Mouse (Mus musculus) neural tube, embryonic 13.5 days (tissue): ENCODE data around the gene Ate1. TPM values are rescaled to one million over a fixed set of nuclear protein-coding genes. Genes with fewer than 3 reads are reported as not detected.
A peak's percentile ranks its signal among the peaks of the same experiment; 100 is the strongest.

Experiments
- ATAC-seq: fragments of 200-750 bp; cut with Nextera tagmentation; 2 replicates; pipeline ENCODE4 v1.8.0; 2017; ENCODE audit warnings: low read depth, mild to moderate bottlenecking, moderate TSS enrichment, moderate library complexity
- H3K27ac ChIP-seq: fragments of 300-500 bp; sonication (generic); replicated peaks from 2 replicates; pipeline ENCODE4 v1.5.1; 2015; ENCODE audit warnings: moderate library complexity, mild to moderate bottlenecking, inconsistent platforms
- H3K27me3 ChIP-seq: fragments of 300-500 bp; sonication (generic); 2 replicates; pipeline ENCODE4 v1.6.1; 2015; ENCODE audit warnings: mild to moderate bottlenecking, inconsistent platforms
- H3K36me3 ChIP-seq: fragments of 300-500 bp; sonication (generic); 2 replicates; pipeline ENCODE4 v1.6.1; 2015; ENCODE audit warnings: mild to moderate bottlenecking, inconsistent platforms
- H3K4me1 ChIP-seq: fragments of 300-500 bp; sonication (generic); replicated peaks from 2 replicates; pipeline ENCODE4 v1.6.1; 2015; ENCODE audit warnings: inconsistent platforms
- H3K4me2 ChIP-seq: fragments of 300-500 bp; sonication (generic); 2 replicates; pipeline ENCODE4 v1.6.1; 2015; ENCODE audit warnings: inconsistent platforms, mild to moderate bottlenecking, moderate library complexity
- H3K4me3 ChIP-seq: fragments of 300-500 bp; sonication (generic); 2 replicates; pipeline ENCODE4 v1.5.1; 2015; ENCODE audit warnings: mild to moderate bottlenecking, inconsistent platforms
- H3K9ac ChIP-seq: fragments of 300-500 bp; sonication (generic); 2 replicates; pipeline ENCODE4 v1.6.1; 2015; ENCODE audit warnings: moderate library complexity, mild to moderate bottlenecking, inconsistent platforms
- H3K9me3 ChIP-seq: fragments of 300-500 bp; sonication (generic); 2 replicates; pipeline ENCODE4 v1.6.1; 2016; ENCODE audit warnings: inconsistent platforms
- WGBS: fragments of 180-500 bp; shearing (Covaris S2); methylation state at CpG from one replicate; pipeline ENCODE4 v1.1.7; 2015; 5-methylcytosine and 5-hydroxymethylcytosine counted together
- polyA plus RNA-seq: library from polyadenylated mRNA; unstranded; fragments of >200 nt; fragmentation: Nextera tagmentation; extraction: Ambion mirVana; gene quantifications from 2 replicates; pipeline ENCODE4 v1.2.1, GENCODE M21; 2015

Gene Ate1
- 90.9 and 99.1 TPM in 2 replicates for polyA plus RNA-seq

- ATAC-seq: no peak
- H3K9me3 ChIP-seq: no peaks in the 10 kb centered on the region
- H3K4me3 ChIP-seq: peak within 1 kb of the TSS; percentile 84
- peak within 1 kb of the TSS; percentile 95 for H3K27ac ChIP-seq
- peaks cover 28% of the 10 kb centered on the region for H3K4me1 ChIP-seq
- peak within 1 kb of the TSS; percentile 91 for H3K9ac ChIP-seq
- peak within 1 kb of the TSS; percentile 84 for H3K4me2 ChIP-seq
- H3K36me3 ChIP-seq: 0 out of 2 replicates have a peak, but pooled peaks cover 2% of the 10 kb centered on the region
- no peaks in the 10 kb centered on the region for H3K27me3 ChIP-seq
- 21% methylated on average over 20 of the region's 20 CpGs for WGBS
Observed at GRCm38 (mm10) chr7:130520049-130520425, at the start of gene Ate1. TSS of gene Ate1 (minus strand) at chr7:130520369.

- 70% methylated on average over 9 of the region's 9 CpGs for WGBS
- H3K27me3 ChIP-seq: no peaks in the 10 kb centered on the region
- H3K9me3 ChIP-seq: no peaks in the 10 kb centered on the region
- no peak overlapping the region for H3K27ac ChIP-seq
- H3K4me1 ChIP-seq: 0 out of 2 replicates have a peak, but pooled peaks cover 2% of the 10 kb centered on the region
- H3K36me3 ChIP-seq: no peaks in the 10 kb centered on the region
- H3K9ac ChIP-seq: no peak overlapping the region
- no peak for ATAC-seq
- no peak overlapping the region for H3K4me3 ChIP-seq
- no peak overlapping the region for H3K4me2 ChIP-seq
Observed at GRCm38 (mm10) chr7:130568783-130569436, 48.7 kb upstream of the Ate1 start.

DNA sequence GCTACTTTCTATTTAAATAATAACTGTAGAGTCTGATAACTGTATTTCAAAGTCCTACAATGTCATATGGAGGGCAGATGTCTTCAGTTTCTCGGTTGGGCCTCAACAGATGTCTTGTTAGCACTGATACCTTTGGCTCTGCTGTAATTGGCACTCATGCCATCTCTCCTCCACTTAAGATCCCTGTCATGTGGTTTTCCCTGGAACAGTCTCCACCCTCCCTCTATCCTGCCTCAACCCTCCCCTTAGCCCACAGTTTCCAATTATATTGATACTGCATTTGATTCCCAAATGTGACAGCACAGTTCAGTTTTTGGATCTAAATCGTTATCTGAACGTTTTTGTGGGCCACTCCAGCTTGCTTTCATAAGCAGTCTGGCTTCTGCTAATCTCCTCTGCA is 44.4 kb upstream of the Ate1 start:
- Histone ChIP-seq H3K27ac (no peak overlapping the region), H3K4me1 (no peaks in the 10 kb centered on the region), H3K9me3 (no peaks in the 10 kb centered on the region), H3K4me2 (no peak overlapping the region), H3K9ac (no peak overlapping the region), H3K4me3 (no peak overlapping the region), H3K27me3 (no peaks in the 10 kb centered on the region), H3K36me3 (no peaks in the 10 kb centered on the region)
- 78% methylated on average over 3 of the region's 3 CpGs for WGBS
- ATAC-seq: no peak

GRCm38 (mm10) chr7:130563880-130564279 is 43.7 kb upstream of the Ate1 start:
- H3K9ac ChIP-seq: no peak overlapping the region
- no peak for ATAC-seq
- no peaks in the 10 kb centered on the region for H3K9me3 ChIP-seq
- H3K4me2 ChIP-seq: no peak overlapping the region
- no peak overlapping the region for H3K4me3 ChIP-seq
- no peak overlapping the region for H3K27ac ChIP-seq
- H3K36me3 ChIP-seq: no peaks in the 10 kb centered on the region
- 70% methylated on average over 4 of the region's 4 CpGs for WGBS
- H3K4me1 ChIP-seq: no peaks in the 10 kb centered on the region
- no peaks in the 10 kb centered on the region for H3K27me3 ChIP-seq

- H3K4me1 ChIP-seq: no peaks in the 10 kb centered on the region
- H3K27me3 ChIP-seq: no peaks in the 10 kb centered on the region
- H3K36me3 ChIP-seq: no peaks in the 10 kb centered on the region
- no peak overlapping the region for H3K9ac ChIP-seq
- H3K27ac ChIP-seq: no peak overlapping the region
- no peak for ATAC-seq
- WGBS: 93% methylated on average over 4 of the region's 4 CpGs
- H3K4me2 ChIP-seq: no peak overlapping the region
- H3K4me3 ChIP-seq: no peak overlapping the region
- no peaks in the 10 kb centered on the region for H3K9me3 ChIP-seq
Observed at GRCm38 (mm10) chr7:130563276-130563675, 43.1 kb upstream of the Ate1 start.

- no peak overlapping the region for H3K27ac ChIP-seq
- H3K9ac ChIP-seq: no peak overlapping the region
- H3K4me1 ChIP-seq: no peaks in the 10 kb centered on the region
- no peak for ATAC-seq
- H3K9me3 ChIP-seq: no peaks in the 10 kb centered on the region
- no peaks in the 10 kb centered on the region for H3K36me3 ChIP-seq
- H3K27me3 ChIP-seq: no peaks in the 10 kb centered on the region
- H3K4me3 ChIP-seq: no peak overlapping the region
- 100% methylated on average over 1 of the region's 1 CpGs for WGBS
- no peak overlapping the region for H3K4me2 ChIP-seq
Observed at GRCm38 (mm10) chr7:130560933-130561332, 40.8 kb upstream of the Ate1 start.

GRCm38 (mm10) chr7:130558592-130558991 is 38.4 kb upstream of the Ate1 start:
- 83% methylated on average over 4 of the region's 4 CpGs for WGBS
- ATAC-seq: no peak
- no peaks in the 10 kb centered on the region for H3K27me3 ChIP-seq
- H3K4me1 ChIP-seq: no peaks in the 10 kb centered on the region
- no peak overlapping the region for H3K4me2 ChIP-seq
- no peaks in the 10 kb centered on the region for H3K36me3 ChIP-seq
- H3K4me3 ChIP-seq: no peak overlapping the region
- H3K9me3 ChIP-seq: no peaks in the 10 kb centered on the region
- no peak overlapping the region for H3K27ac ChIP-seq
- H3K9ac ChIP-seq: no peak overlapping the region

- no peak overlapping the region for H3K4me2 ChIP-seq
- 63% methylated on average over 5 of the region's 5 CpGs for WGBS
- H3K4me1 ChIP-seq: no peaks in the 10 kb centered on the region
- H3K9me3 ChIP-seq: no peaks in the 10 kb centered on the region
- H3K27me3 ChIP-seq: no peaks in the 10 kb centered on the region
- H3K9ac ChIP-seq: no peak overlapping the region
- no peaks in the 10 kb centered on the region for H3K36me3 ChIP-seq
- no peak overlapping the region for H3K4me3 ChIP-seq
- no peak for ATAC-seq
- no peak overlapping the region for H3K27ac ChIP-seq
Observed at GRCm38 (mm10) chr7:130555597-130555996, 35.4 kb upstream of the Ate1 start.

- no peaks in the 10 kb centered on the region for H3K9me3 ChIP-seq
- no peak overlapping the region for H3K27ac ChIP-seq
- H3K27me3 ChIP-seq: no peaks in the 10 kb centered on the region
- no peaks in the 10 kb centered on the region for H3K36me3 ChIP-seq
- 71% methylated on average over 4 of the region's 4 CpGs for WGBS
- H3K4me3 ChIP-seq: no peak overlapping the region
- no peak overlapping the region for H3K9ac ChIP-seq
- no peak for ATAC-seq
- no peaks in the 10 kb centered on the region for H3K4me1 ChIP-seq
- no peak overlapping the region for H3K4me2 ChIP-seq
Observed at GRCm38 (mm10) chr7:130553321-130553720, 33.2 kb upstream of the Ate1 start.

- WGBS: 54% methylated on average over 5 of the region's 5 CpGs
- Histone ChIP-seq H3K27me3 (no peaks in the 10 kb centered on the region), H3K9me3 (no peaks in the 10 kb centered on the region), H3K4me1 (no peaks in the 10 kb centered on the region), H3K4me3 (no peak overlapping the region), H3K9ac (no peak overlapping the region), H3K4me2 (no peak overlapping the region), H3K27ac (no peak overlapping the region), H3K36me3 (no peaks in the 10 kb centered on the region)
- ATAC-seq: no peak
Observed at GRCm38 (mm10) chr7:130552780-130553179, 32.6 kb upstream of the Ate1 start.

- no peaks in the 10 kb centered on the region for H3K9me3 ChIP-seq
- peak overlapping the region; percentile 75; the same call in 1 of the 2 replicates for H3K4me2 ChIP-seq
- no peak; the same call in 1 of the 2 replicates for ATAC-seq
- peak overlapping the region; percentile 87 for H3K4me3 ChIP-seq
- H3K36me3 ChIP-seq: peaks cover 24% of the 10 kb centered on the region
- H3K27ac ChIP-seq: 0 out of 2 replicates have a peak overlapping the region, but pooled peaks have one; percentile 11
- no peak overlapping the region for H3K9ac ChIP-seq
- H3K27me3 ChIP-seq: no peaks in the 10 kb centered on the region
- H3K4me1 ChIP-seq: peaks cover 16% of the 10 kb centered on the region
- 87% methylated on average over 12 of the region's 12 CpGs for WGBS
Observed at GRCm38 (mm10) chr7:130547635-130548175, 27.5 kb upstream of the Ate1 start.

- Histone ChIP-seq H3K4me3 (peak overlapping the region; percentile 87), H3K9ac (peak overlapping the region; percentile 90), H3K4me1 (peaks cover 16% of the 10 kb centered on the region), H3K36me3 (peaks cover 31% of the 10 kb centered on the region), H3K9me3 (no peaks in the 10 kb centered on the region), H3K27ac (peak overlapping the region; percentile 97), H3K4me2 (peak overlapping the region; percentile 75), H3K27me3 (no peaks in the 10 kb centered on the region)
- peak; percentile 96 for ATAC-seq
- 0% methylated on average over 84 of the region's 84 CpGs for WGBS
Observed at GRCm38 (mm10) chr7:130546791-130547484, 26.8 kb upstream of the Ate1 start.
